Mouse (Mus musculus) megakaryocyte-erythroid progenitor cell, adult 5-6 weeks (primary cell): Measurements from ENCODE around the gene Mthfd1l. TPM values are rescaled to one million over a fixed set of nuclear protein-coding genes. Genes with fewer than 3 reads are reported as not detected.

Experiments
- ATAC-seq: replicated peaks from 2 replicates; pipeline ENCODE4 v1.8.0; 2016; ENCODE audit warnings: mild to moderate bottlenecking, inconsistent platforms; ENCODE audit not compliant: severe bottlenecking, poor library complexity, low FRiP score, low TSS enrichment
- total RNA-seq, 2 experiments: library from RNA; stranded (forward) in 1 of 2; stranded (reverse) in 1 of 2; fragments of 200-1000, 215-1000 nt in 1 of 2; fragments of >200 nt in 1 of 2; fragmentation: Nextera tagmentation in 1 of 2; gene quantifications; 2 replicates each; pipeline ENCODE4 v1.2.3; 2014 to 2017

Mthfd1l gene
- total RNA-seq, 2 experiments from 2014 or later: 61.1 to 148 TPM

GRCm38 (mm10) chr10:4036476-4036875 lies 63.6 kb downstream of the Mthfd1l start:
- no peak for ATAC-seq

- no peak for ATAC-seq
These were observed 64.1 kb downstream of the Mthfd1l start for GRCm38 (mm10) chr10:4037066-4037465.

GRCm38 (mm10) chr10:4038576-4038975 lies 65.7 kb downstream of the Mthfd1l start:
- ATAC-seq: no peak

GRCm38 (mm10) chr10:4041691-4042090 lies 68.8 kb downstream of the Mthfd1l start:
- ATAC-seq: peak; percentile 41; the same call in 1 of the 2 replicates

- no peak for ATAC-seq
These were observed 71.5 kb downstream of the Mthfd1l start for GRCm38 (mm10) chr10:4044421-4044820.

GRCm38 (mm10) chr10:4046496-4046895 lies 73.6 kb downstream of the Mthfd1l start:
- ATAC-seq: no peak

GRCm38 (mm10) chr10:4047666-4048065 lies 74.7 kb downstream of the Mthfd1l start:
- no peak for ATAC-seq

GRCm38 (mm10) chr10:4050236-4050635 lies 77.3 kb downstream of the Mthfd1l start:
- ATAC-seq: no peak

GRCm38 (mm10) chr10:4052711-4053110 lies 79.8 kb downstream of the Mthfd1l start:
- ATAC-seq: no peak

- no peak for ATAC-seq
These were observed 80.6 kb downstream of the Mthfd1l start for GRCm38 (mm10) chr10:4053278-4054061.

GRCm38 (mm10) chr10:4054589-4054988 lies 81.7 kb downstream of the Mthfd1l start:
- no peak for ATAC-seq

GRCm38 (mm10) chr10:4057397-4057796 lies 84.5 kb downstream of the Mthfd1l start:
- no peak for ATAC-seq

GRCm38 (mm10) chr10:4057832-4058231 lies 84.9 kb downstream of the Mthfd1l start:
- no peak for ATAC-seq

- no peak for ATAC-seq
These were observed 88.4 kb downstream of the Mthfd1l start for GRCm38 (mm10) chr10:4061071-4061987.

GRCm38 (mm10) chr10:4063537-4063936 lies 90.6 kb downstream of the Mthfd1l start:
- ATAC-seq: no peak

GRCm38 (mm10) chr10:4065295-4066084 lies 92.6 kb downstream of the Mthfd1l start:
- peak; percentile 87 for ATAC-seq

- ATAC-seq: no peak
These were observed 96.4 kb downstream of the Mthfd1l start for GRCm38 (mm10) chr10:4069258-4069826.

GRCm38 (mm10) chr10:4070061-4070460 lies 97.1 kb downstream of the Mthfd1l start:
- ATAC-seq: no peak

- peak; percentile 82 for ATAC-seq
These were observed 98.3 kb downstream of the Mthfd1l start for GRCm38 (mm10) chr10:4071069-4071844.
